Mouse (Mus musculus): Measurements from ENCODE around the gene Fto. TPM values are rescaled to one million over a fixed set of nuclear protein-coding genes. Genes with fewer than 3 reads are reported as not detected.

Fto gene
- polyA plus RNA-seq, 1 experiment = 39.7 TPM

- DNase-seq = no peak
- 92% methylated on average over 10 of the region's 10 CpGs for WGBS
- peak; percentile 24; the same call in 1 of the 2 replicates for TF ChIP-seq CTCF (IDR thresholded peaks at IDR 0.05; ENCODE audit: insufficient read depth, low read length)
- no peak for TF ChIP-seq POLR2A (IDR thresholded peaks at IDR 0.05; ENCODE audit: borderline replicate concordance, extremely low read depth, low read depth, low read length)
- H3K4me3 ChIP-seq (replicated peaks; ENCODE audit: extremely low read depth, low read depth, low read length) = no peak overlapping the region
- peaks cover 4% of the 10 kb centered on the region for H3K4me1 ChIP-seq (ENCODE audit: control insufficient read depth, insufficient read depth, low read length)
These were observed 50.0 kb downstream of the Fto start for GRCm38 (mm10) chr8:91363272-91363860.

GRCm38 (mm10) chr8:91364216-91364615 is 50.9 kb downstream of the Fto start:
- no peak for TF ChIP-seq POLR2A (IDR thresholded peaks at IDR 0.05; ENCODE audit: borderline replicate concordance, extremely low read depth, low read depth, low read length)
- TF ChIP-seq CTCF (IDR thresholded peaks at IDR 0.05; ENCODE audit: insufficient read depth, low read length) = no peak
- peaks cover 4% of the 10 kb centered on the region for H3K4me1 ChIP-seq (ENCODE audit: control insufficient read depth, insufficient read depth, low read length)
- H3K4me3 ChIP-seq (replicated peaks; ENCODE audit: extremely low read depth, low read depth, low read length) = no peak overlapping the region
- 87% methylated on average over 6 of the region's 6 CpGs for WGBS
- DNase-seq = no peak

- peaks cover 2% of the 10 kb centered on the region; the same call in 1 of the 2 replicates for H3K4me1 ChIP-seq (ENCODE audit: control insufficient read depth, insufficient read depth, low read length)
- TF ChIP-seq CTCF (IDR thresholded peaks at IDR 0.05; ENCODE audit: insufficient read depth, low read length) (no peak), POLR2A (IDR thresholded peaks at IDR 0.05; ENCODE audit: borderline replicate concordance, extremely low read depth, low read depth, low read length) (no peak)
- no peak overlapping the region for H3K4me3 ChIP-seq (replicated peaks; ENCODE audit: extremely low read depth, low read depth, low read length)
- no peak for DNase-seq
These were observed 52.5 kb downstream of the Fto start for GRCm38 (mm10) chr8:91365804-91366203.

GRCm38 (mm10) chr8:91370899-91371298 is 57.6 kb downstream of the Fto start:
- Histone ChIP-seq H3K4me3 (replicated peaks; ENCODE audit: extremely low read depth, low read depth, low read length) (no peak overlapping the region), H3K4me1 (ENCODE audit: control insufficient read depth, insufficient read depth, low read length) (peaks cover 2% of the 10 kb centered on the region; the same call in 1 of the 2 replicates)
- WGBS = 37% methylated on average over 12 of the region's 12 CpGs
- TF ChIP-seq POLR2A (IDR thresholded peaks at IDR 0.05; ENCODE audit: borderline replicate concordance, extremely low read depth, low read depth, low read length) = no peak
- TF ChIP-seq CTCF (IDR thresholded peaks at IDR 0.05; ENCODE audit: insufficient read depth, low read length) = no peak
- no peak for DNase-seq

GRCm38 (mm10) chr8:91371995-91372394 is 58.7 kb downstream of the Fto start:
- DNase-seq = no peak
- H3K4me1 ChIP-seq (ENCODE audit: control insufficient read depth, insufficient read depth, low read length) = peaks cover 12% of the 10 kb centered on the region
- WGBS = 39% methylated on average over 4 of the region's 4 CpGs
- TF ChIP-seq POLR2A (IDR thresholded peaks at IDR 0.05; ENCODE audit: borderline replicate concordance, extremely low read depth, low read depth, low read length) (no peak), CTCF (IDR thresholded peaks at IDR 0.05; ENCODE audit: insufficient read depth, low read length) (no peak)
- no peak overlapping the region for H3K4me3 ChIP-seq (replicated peaks; ENCODE audit: extremely low read depth, low read depth, low read length)

- no peak for DNase-seq
- Histone ChIP-seq H3K4me1 (ENCODE audit: control insufficient read depth, insufficient read depth, low read length) (peaks cover 12% of the 10 kb centered on the region), H3K4me3 (replicated peaks; ENCODE audit: extremely low read depth, low read depth, low read length) (no peak overlapping the region)
- 71% methylated on average over 9 of the region's 9 CpGs for WGBS
- TF ChIP-seq CTCF (IDR thresholded peaks at IDR 0.05; ENCODE audit: insufficient read depth, low read length) (no peak), POLR2A (IDR thresholded peaks at IDR 0.05; ENCODE audit: borderline replicate concordance, extremely low read depth, low read depth, low read length) (no peak)
These were observed 59.7 kb downstream of the Fto start for GRCm38 (mm10) chr8:91372780-91373577.

- Histone ChIP-seq H3K4me1 (ENCODE audit: control insufficient read depth, insufficient read depth, low read length) (peaks cover 12% of the 10 kb centered on the region), H3K4me3 (replicated peaks; ENCODE audit: extremely low read depth, low read depth, low read length) (no peak overlapping the region)
- 86% methylated on average over 20 of the region's 20 CpGs for WGBS
- TF ChIP-seq POLR2A (IDR thresholded peaks at IDR 0.05; ENCODE audit: borderline replicate concordance, extremely low read depth, low read depth, low read length) = no peak
- no peak for DNase-seq
These were observed 62.0 kb downstream of the Fto start for GRCm38 (mm10) chr8:91375054-91375938.

- DNase-seq = no peak
- Histone ChIP-seq H3K4me3 (replicated peaks; ENCODE audit: extremely low read depth, low read depth, low read length) (no peak overlapping the region), H3K4me1 (ENCODE audit: control insufficient read depth, insufficient read depth, low read length) (peaks cover 13% of the 10 kb centered on the region)
- TF ChIP-seq CTCF (IDR thresholded peaks at IDR 0.05; ENCODE audit: insufficient read depth, low read length) = no peak
- 46% methylated on average over 11 of the region's 11 CpGs for WGBS
These were observed 63.5 kb downstream of the Fto start for GRCm38 (mm10) chr8:91376785-91377184.

- Histone ChIP-seq H3K4me1 (ENCODE audit: control insufficient read depth, insufficient read depth, low read length) (peaks cover 13% of the 10 kb centered on the region), H3K4me3 (replicated peaks; ENCODE audit: extremely low read depth, low read depth, low read length) (no peak overlapping the region)
- DNase-seq = no peak
- TF ChIP-seq CTCF (IDR thresholded peaks at IDR 0.05; ENCODE audit: insufficient read depth, low read length) (no peak), POLR2A (IDR thresholded peaks at IDR 0.05; ENCODE audit: borderline replicate concordance, extremely low read depth, low read depth, low read length) (no peak)
- 69% methylated on average over 6 of the region's 6 CpGs for WGBS
These were observed 64.0 kb downstream of the Fto start for GRCm38 (mm10) chr8:91377275-91377674.

All from lung, adult 2 months (tissue).